Mouse (Mus musculus) heart, embryonic 16.5 days (tissue): ENCODE measurements around the gene Gm43738. TPM values are rescaled to one million over a fixed set of nuclear protein-coding genes. Genes with fewer than 3 reads are reported as not detected.

Source experiments
- polyA plus RNA-seq: library from polyadenylated mRNA; unstranded; fragments of >200 nt; fragmentation: Nextera tagmentation; extraction: Ambion mirVana; gene quantifications from 2 replicates; pipeline ENCODE4 v1.2.1, GENCODE M21; 2015

Gene Gm43738
- polyA plus RNA-seq, 1 experiment from 2014 or later = not detected

Other genes starting within 250 kb of the Gm43738 start
- gene Msto1, start 187.1 kb downstream of the Gm43738 start, polyA plus RNA-seq = 46.2 and 47.5 TPM in 2 replicates
- gene Ash1l, start 150.5 kb downstream of the Gm43738 start, polyA plus RNA-seq = 14.5 and 15.6 TPM in 2 replicates
- 145 and 148 TPM in 2 replicates for gene Dap3, start 149.9 kb downstream of the Gm43738 start, polyA plus RNA-seq
- 8.1 and 10.2 TPM in 2 replicates for gene Rusc1, start 7.8 kb downstream of the Gm43738 start, polyA plus RNA-seq
- 103 and 116 TPM in 2 replicates for gene Fdps, start 860 bp upstream of the Gm43738 start, polyA plus RNA-seq
- 0.20 and 0.64 TPM in 2 replicates for gene Pklr, start 35.0 kb upstream of the Gm43738 start, polyA plus RNA-seq
- gene Hcn3, start 59.1 kb upstream of the Gm43738 start, polyA plus RNA-seq = 0.70 and 0.76 TPM in 2 replicates
- gene Clk2, start 63.7 kb upstream of the Gm43738 start, polyA plus RNA-seq = 15.9 and 17.9 TPM in 2 replicates
- 89.5 and 93.9 TPM in 2 replicates for gene Scamp3, start 76.4 kb upstream of the Gm43738 start, polyA plus RNA-seq
- 17.7 TPM in 2 replicates for gene Fam189b, start 82.0 kb upstream of the Gm43738 start, polyA plus RNA-seq
- 33.2 and 33.3 TPM in 2 replicates for gene Gba, start 101.8 kb upstream of the Gm43738 start, polyA plus RNA-seq
- 24.0 TPM in 2 replicates for gene Thbs3, start 114.1 kb upstream of the Gm43738 start, polyA plus RNA-seq
- gene Mtx1, start 126.0 kb upstream of the Gm43738 start, polyA plus RNA-seq = 120 and 127 TPM in 2 replicates
- gene Muc1, start 128.0 kb upstream of the Gm43738 start, polyA plus RNA-seq = 3.3 and 11.3 TPM in 2 replicates
- gene Krtcap2, start 144.9 kb upstream of the Gm43738 start, polyA plus RNA-seq = 202 and 234 TPM in 2 replicates
- gene Trim46, start 145.2 kb upstream of the Gm43738 start, polyA plus RNA-seq = 1.1 and 1.3 TPM in 2 replicates
- 65.3 and 79.6 TPM in 2 replicates for gene Dpm3, start 158.3 kb upstream of the Gm43738 start, polyA plus RNA-seq
- gene Slc50a1, start 169.5 kb upstream of the Gm43738 start, polyA plus RNA-seq = 44.8 and 51.1 TPM in 2 replicates
- 34.4 and 45.5 TPM in 2 replicates for gene Efna1, start 180.0 kb upstream of the Gm43738 start, polyA plus RNA-seq
- 0.89 and 1.1 TPM in 2 replicates for gene Efna3, start 221.9 kb upstream of the Gm43738 start, polyA plus RNA-seq
- 5.2 and 7.3 TPM in 2 replicates for gene Efna4, start 236.9 kb upstream of the Gm43738 start, polyA plus RNA-seq
- gene Adam15, start 248.9 kb upstream of the Gm43738 start, polyA plus RNA-seq = 61.5 and 73.6 TPM in 2 replicates